Mouse (Mus musculus) G1E-ER4 (cell line): ENCODE results near the gene A430089I19Rik. TPM values are rescaled to one million over a fixed set of nuclear protein-coding genes. Genes with fewer than 3 reads are reported as not detected.
"Not testable (repeated sequence)": the region's sequence is repeated elsewhere in the genome, so short reads cannot be mapped to it uniquely, and the experiment has no call there.

Experiments
- GATA1 ChIP-seq: IDR thresholded peaks from one replicate; pipeline ENCODE4 v1.8.0; 2012; ENCODE audit warnings: low read length, inconsistent platforms
- polyA plus RNA-seq: library from polyadenylated mRNA; stranded (reverse); fragments of >175 nt; gene quantifications from 2 replicates; pipeline ENCODE4 v1.2.3, GENCODE M21; 2012

Gene A430089I19Rik
- polyA plus RNA-seq, result not detected in 2 replicates

GRCm38 (mm10) chr5:94306696-94307095, at the start of gene A430089I19Rik:
Gene A430089I19Rik, minus strand, starts transcription at chr5:94306796.
- not testable (repeated sequence) for TF ChIP-seq GATA1

GRCm38 (mm10) chr5:94339449-94339848, 32.9 kb upstream of the A430089I19Rik start, which contains the start of gene AA792892:
Gene AA792892, plus strand, starts transcription at chr5:94339749.
- TF ChIP-seq GATA1, result not testable (repeated sequence)

DNA sequence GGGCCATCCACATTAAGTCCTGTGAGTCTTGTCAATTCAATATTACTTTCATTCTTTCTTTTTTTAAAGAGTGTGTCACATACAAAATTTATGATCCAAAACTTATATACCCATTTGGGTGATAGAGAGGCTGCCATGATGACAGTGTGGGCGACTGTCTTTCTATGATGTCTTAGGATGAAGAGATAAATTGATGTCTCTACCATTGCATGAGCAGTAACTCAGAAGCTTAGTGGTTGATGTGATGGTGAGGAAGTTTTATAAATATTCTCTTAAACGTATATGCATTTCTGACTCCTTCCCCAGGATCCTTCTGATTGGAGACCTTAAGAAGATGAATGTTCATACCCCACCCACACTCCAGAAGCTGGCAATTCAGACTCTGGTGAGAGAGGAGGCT, 7.5 kb upstream of the A430089I19Rik start, which contains the start of gene Gm6502:
TSS of gene Gm6502 (plus strand) at position 301 of the 400 bp plus-strand sequence.
- not testable (repeated sequence) for TF ChIP-seq GATA1

Other genes with a start within 250 kb of the A430089I19Rik start
- not detected in 2 replicates for gene BC061212, start 236.3 kb downstream of the A430089I19Rik start, polyA plus RNA-seq
- gene Gm6351, start 230.4 kb downstream of the A430089I19Rik start, polyA plus RNA-seq, result not detected in 2 replicates
- not detected in 2 replicates for gene Gm3106, start 88.8 kb downstream of the A430089I19Rik start, polyA plus RNA-seq
- not detected in 2 replicates for gene Gm6502, start 7.6 kb upstream of the A430089I19Rik start, polyA plus RNA-seq
- gene AA792892, start 33.0 kb upstream of the A430089I19Rik start, polyA plus RNA-seq, result not detected in 2 replicates
- gene Gm7682, start 139.0 kb upstream of the A430089I19Rik start, polyA plus RNA-seq, result not detected in 2 replicates
- gene Gm3139, start 219.5 kb upstream of the A430089I19Rik start, polyA plus RNA-seq, result not detected in 2 replicates